Mouse (Mus musculus) forebrain, embryonic 14.5 days (tissue): ENCODE results near the gene Trim23. TPM values are rescaled to one million over a fixed set of nuclear protein-coding genes. Genes with fewer than 3 reads are reported as not detected.
"Not testable (repeated sequence)": the region's sequence is repeated elsewhere in the genome, so short reads cannot be mapped to it uniquely, and the experiment has no call there.

Experiments
- ATAC-seq: fragments of 200-750 bp; cut with Nextera tagmentation; 2 replicates; pipeline ENCODE4 v1.8.0; 2017; ENCODE audit warnings: mild to moderate bottlenecking, moderate library complexity
- DNase-seq: peaks from one replicate; pipeline ENCODE4 v3.0.0-alpha.2; 2015; ENCODE audit warnings: low spot score
- H3K27ac ChIP-seq: fragments of 300-500 bp; sonication (generic); 2 replicates; pipeline ENCODE4 v1.5.1; 2014; ENCODE audit warnings: low read depth, mild to moderate bottlenecking, control low read depth, low read length, moderate library complexity
- H3K27me3 ChIP-seq: fragments of 300-500 bp; sonication (generic); replicated peaks from 2 replicates; pipeline ENCODE4 v1.6.1; 2014; ENCODE audit warnings: low read length, control low read depth, mixed read lengths; ENCODE audit not compliant: control insufficient read depth, insufficient read depth
- H3K36me3 ChIP-seq: fragments of 300-500 bp; sonication (generic); 2 replicates; pipeline ENCODE4 v1.6.1; 2014; ENCODE audit warnings: low read length, control low read depth; ENCODE audit not compliant: control insufficient read depth, insufficient read depth
- H3K4me1 ChIP-seq: fragments of 300-500 bp; sonication (generic); 2 replicates; pipeline ENCODE4 v1.6.1; 2014; ENCODE audit warnings: antibody characterized with exemption, low read length, control low read depth; ENCODE audit not compliant: control insufficient read depth, insufficient read depth
- H3K4me2 ChIP-seq: fragments of 300-500 bp; sonication (generic); 2 replicates; pipeline ENCODE4 v1.6.1; 2014; ENCODE audit warnings: mild to moderate bottlenecking, control low read depth, low read length
- H3K4me3 ChIP-seq: fragments of 300-500 bp; sonication (generic); 2 replicates; pipeline ENCODE4 v1.5.1; 2014; ENCODE audit warnings: low read depth, low read length, control low read depth
- H3K9ac ChIP-seq: fragments of 300-500 bp; sonication (generic); 2 replicates; pipeline ENCODE4 v1.6.1; 2014; ENCODE audit warnings: mild to moderate bottlenecking, low read length, control low read depth, moderate library complexity
- H3K9me3 ChIP-seq: fragments of 300-500 bp; sonication (generic); replicated peaks from 2 replicates; pipeline ENCODE4 v1.6.1; 2016; ENCODE audit warnings: low read length, control low read depth, mixed read lengths; ENCODE audit not compliant: control insufficient read depth
- WGBS: fragments of 180-500 bp; shearing (Covaris S2); extraction: QIAGEN DNeasy Blood & Tissue Kit; methylation state at CpG from one replicate; pipeline ENCODE4 v1.1.7; 2014; 5-methylcytosine and 5-hydroxymethylcytosine counted together
- polyA plus RNA-seq: library from polyadenylated mRNA; unstranded; fragments of >200 nt; fragmentation: Nextera tagmentation; extraction: Ambion mirVana; gene quantifications from 2 replicates; pipeline ENCODE4 v1.2.1, GENCODE M21; 2014

The Trim23 gene
- polyA plus RNA-seq, 1 experiment from 2014 or later = 39.9 TPM

- no peak overlapping the region for H3K4me3 ChIP-seq
- no peaks in the 10 kb centered on the region for H3K27me3 ChIP-seq
- 92% methylated on average over 5 of the region's 5 CpGs for WGBS
- H3K4me1 ChIP-seq = peaks cover 5% of the 10 kb centered on the region
- H3K36me3 ChIP-seq = peaks cover 26% of the 10 kb centered on the region
- H3K4me2 ChIP-seq = no peak overlapping the region
- H3K27ac ChIP-seq = no peak overlapping the region
- H3K9me3 ChIP-seq = no peaks in the 10 kb centered on the region
- DNase-seq = no peak
- no peak overlapping the region for H3K9ac ChIP-seq
- ATAC-seq = no peak
These were observed 6.9 kb upstream of the Trim23 start for GRCm38 (mm10) chr13:104171711-104172110.

GRCm38 (mm10) chr13:104172498-104172897 lies 6.1 kb upstream of the Trim23 start:
- Histone ChIP-seq H3K4me3 (no peak overlapping the region), H3K9ac (no peak overlapping the region), H3K4me1 (peaks cover 11% of the 10 kb centered on the region), H3K27ac (no peak overlapping the region), H3K36me3 (peaks cover 18% of the 10 kb centered on the region), H3K9me3 (no peaks in the 10 kb centered on the region), H3K27me3 (no peaks in the 10 kb centered on the region), H3K4me2 (no peak overlapping the region)
- DNase-seq (no peak), ATAC-seq (no peak)

DNA sequence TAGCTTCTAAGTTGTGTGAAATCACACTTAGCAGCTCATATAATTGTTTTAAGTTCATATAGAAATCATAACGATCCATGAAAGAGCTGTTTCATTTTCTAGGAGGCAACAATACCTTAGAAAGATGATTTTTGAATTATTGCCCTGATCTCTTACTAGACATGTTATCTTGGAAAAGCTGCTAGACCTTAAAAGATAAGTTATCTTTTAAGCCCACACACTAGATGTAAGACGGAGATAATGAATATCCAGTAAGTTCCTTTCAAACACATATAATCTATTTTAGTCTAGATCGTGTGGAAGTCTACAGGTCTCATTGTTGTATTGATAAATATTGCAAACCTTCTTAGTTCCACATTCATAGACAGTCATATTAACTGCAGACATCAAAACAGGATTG lies 1.7 kb upstream of the Trim23 start:
- no peak for DNase-seq
- Histone ChIP-seq H3K4me2 (peak overlapping the region; percentile 78), H3K36me3 (peaks cover 13% of the 10 kb centered on the region; the same call in 1 of the 2 replicates), H3K27ac (no peak overlapping the region), H3K9me3 (no peaks in the 10 kb centered on the region), H3K9ac (peak overlapping the region; percentile 56), H3K4me1 (peaks cover 17% of the 10 kb centered on the region), H3K27me3 (no peaks in the 10 kb centered on the region), H3K4me3 (peak overlapping the region; percentile 84)
- ATAC-seq = no peak
- 77% methylated on average over 3 of the region's 3 CpGs for WGBS

GRCm38 (mm10) chr13:104177796-104178649 lies 574 bp upstream of the Trim23 start, which contains the start of gene Trappc13:
TSS of gene Trappc13 (minus strand) at chr13:104178469.
- Histone ChIP-seq H3K4me1 (peaks cover 17% of the 10 kb centered on the region), H3K4me2 (peak within 1 kb of the TSS; percentile 78), H3K9ac (peak within 1 kb of the TSS; percentile 89), H3K4me3 (peak within 1 kb of the TSS; percentile 84), H3K27me3 (no peaks in the 10 kb centered on the region), H3K36me3 (peaks cover 20% of the 10 kb centered on the region; the same call in 1 of the 2 replicates), H3K27ac (peak within 1 kb of the TSS; percentile 55), H3K9me3 (no peaks in the 10 kb centered on the region)
- ATAC-seq (peak; percentile 93), DNase-seq (no peak)
- WGBS = under 1% methylated on average over 32 of the region's 32 CpGs

DNA sequence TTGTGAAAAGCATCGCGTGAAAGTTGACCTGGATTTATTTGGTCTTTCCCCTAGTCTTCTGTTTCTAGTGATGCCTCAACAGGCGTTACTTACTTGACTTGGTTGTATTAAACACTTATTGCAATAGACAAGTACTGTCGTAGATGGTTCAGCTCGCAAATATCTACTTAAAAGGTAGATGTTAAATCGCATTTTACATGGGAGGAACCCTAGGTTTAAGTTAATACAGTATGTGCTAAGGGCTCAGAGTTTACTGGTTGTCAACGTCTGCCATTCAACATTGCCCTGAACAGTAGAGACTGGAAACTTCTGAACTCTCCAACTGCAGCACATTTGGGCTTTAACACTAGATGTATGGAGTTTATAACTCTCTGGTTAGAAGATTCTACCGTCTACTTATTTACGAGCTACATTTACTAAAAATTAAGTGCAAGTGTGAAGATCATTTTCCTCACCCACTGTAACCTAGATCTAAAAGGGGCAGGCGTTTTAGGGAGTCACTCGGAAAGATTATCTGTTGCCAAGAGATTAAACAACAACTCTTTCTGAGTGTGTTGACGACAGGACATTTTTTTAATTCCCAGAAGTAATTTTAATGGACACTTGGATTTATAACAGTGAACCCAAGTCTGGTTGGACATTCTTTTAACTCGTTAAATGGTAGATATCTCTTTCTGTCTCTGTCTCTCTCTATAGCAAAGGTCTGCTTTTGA lies 735 bp downstream of the Trim23 start:
- Histone ChIP-seq H3K4me2 (peak overlapping the region; percentile 57), H3K4me3 (peak overlapping the region; percentile 84), H3K27ac (no peak overlapping the region), H3K27me3 (no peaks in the 10 kb centered on the region), H3K9ac (peak overlapping the region; percentile 89), H3K36me3 (peaks cover 25% of the 10 kb centered on the region), H3K4me1 (peaks cover 16% of the 10 kb centered on the region), H3K9me3 (no peaks in the 10 kb centered on the region)
- DNase-seq (peak; percentile 8), ATAC-seq (no peak; the same call in 1 of the 2 replicates)
- 21% methylated on average over 13 of the region's 13 CpGs for WGBS

DNA sequence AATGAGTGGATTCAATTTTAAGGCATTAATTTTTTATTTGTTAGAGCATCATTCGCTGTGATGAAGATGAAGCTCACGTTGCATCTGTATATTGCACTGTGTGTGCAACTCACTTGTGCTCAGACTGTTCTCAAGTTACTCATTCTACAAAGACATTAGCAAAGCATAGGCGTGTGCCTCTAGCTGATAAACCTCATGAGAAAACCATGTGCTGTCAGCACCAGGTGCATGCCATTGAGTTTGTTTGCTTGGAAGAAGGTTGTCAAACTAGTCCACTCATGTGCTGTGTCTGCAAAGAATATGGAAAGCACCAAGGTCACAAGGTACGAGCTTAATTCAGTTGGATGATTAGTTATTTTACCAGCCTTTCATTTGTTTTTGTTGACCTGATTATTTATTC lies 8.8 kb downstream of the Trim23 start:
- Histone ChIP-seq H3K27ac (no peak overlapping the region), H3K4me3 (no peak overlapping the region), H3K36me3 (peaks cover 55% of the 10 kb centered on the region), H3K9ac (no peak overlapping the region), H3K4me1 (no peaks in the 10 kb centered on the region), H3K9me3 (no peaks in the 10 kb centered on the region), H3K4me2 (no peak overlapping the region), H3K27me3 (no peaks in the 10 kb centered on the region)
- WGBS = 92% methylated on average over 4 of the region's 4 CpGs
- DNase-seq (no peak), ATAC-seq (no peak)

GRCm38 (mm10) chr13:104195891-104196290 lies 17.3 kb downstream of the Trim23 start:
- H3K9me3 ChIP-seq, H3K4me1 ChIP-seq, H3K27me3 ChIP-seq, H3K4me3 ChIP-seq, ATAC-seq, H3K9ac ChIP-seq, H3K4me2 ChIP-seq, DNase-seq, H3K27ac ChIP-seq: not testable (repeated sequence)
- H3K36me3 ChIP-seq = peaks cover 40% of the 10 kb centered on the region

DNA sequence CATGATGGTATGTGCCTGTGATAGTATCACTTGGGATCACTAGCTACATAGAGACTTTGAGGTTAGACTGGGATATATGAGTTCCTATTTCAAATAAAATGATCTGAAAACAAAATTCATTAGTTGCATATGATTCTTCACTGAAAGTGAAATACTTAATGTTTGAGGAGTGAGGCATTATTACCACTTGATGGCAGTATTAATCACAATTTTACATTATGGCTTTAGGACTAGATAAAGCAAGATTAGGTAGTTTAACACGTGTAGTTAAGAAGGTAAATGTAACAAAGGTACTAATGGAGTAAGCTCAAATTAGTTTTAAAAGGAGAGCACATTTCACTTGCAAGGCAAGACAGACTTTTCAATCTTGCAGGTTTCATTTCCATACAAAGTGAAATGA lies 25.7 kb downstream of the Trim23 start:
- Histone ChIP-seq H3K4me3 (no peak overlapping the region), H3K9ac (no peak overlapping the region), H3K27me3 (no peaks in the 10 kb centered on the region), H3K36me3 (peaks cover 34% of the 10 kb centered on the region), H3K4me2 (no peak overlapping the region), H3K27ac (no peak overlapping the region), H3K9me3 (no peaks in the 10 kb centered on the region), H3K4me1 (no peaks in the 10 kb centered on the region)
- no peak for ATAC-seq
- WGBS = 69% methylated on average over 1 of the region's 1 CpGs
- peak; percentile 19 for DNase-seq

GRCm38 (mm10) chr13:104227478-104227877 lies 48.9 kb downstream of the Trim23 start:
- no peak for ATAC-seq
- Histone ChIP-seq H3K27ac (no peak overlapping the region), H3K36me3 (0 out of 2 replicates have a peak, but pooled peaks cover 4% of the 10 kb centered on the region), H3K4me3 (peak overlapping the region; percentile 81), H3K4me1 (peaks cover 13% of the 10 kb centered on the region; the same call in 1 of the 2 replicates), H3K27me3 (no peaks in the 10 kb centered on the region), H3K9me3 (no peaks in the 10 kb centered on the region), H3K4me2 (peak overlapping the region; percentile 74), H3K9ac (peak overlapping the region; percentile 86)
- 68% methylated on average over 3 of the region's 3 CpGs for WGBS
- DNase-seq = no peak
